Mouse (Mus musculus) cerebellum, postnatal 25 days (tissue): ENCODE measurements at regions not wholly inside any gene's neighbourhood (a gene's known extent, or its start where the extent isn't known, plus 50 kb on each side); places are given as distances from the start of the nearest gene placed in this dataset.

ENCODE experiments used
- DNase-seq, 2 experiments: peaks; one replicate each; pipeline ENCODE4 v3.0.0; 2021; ENCODE audit warnings: mixed read lengths in 2 of 2

DNA sequence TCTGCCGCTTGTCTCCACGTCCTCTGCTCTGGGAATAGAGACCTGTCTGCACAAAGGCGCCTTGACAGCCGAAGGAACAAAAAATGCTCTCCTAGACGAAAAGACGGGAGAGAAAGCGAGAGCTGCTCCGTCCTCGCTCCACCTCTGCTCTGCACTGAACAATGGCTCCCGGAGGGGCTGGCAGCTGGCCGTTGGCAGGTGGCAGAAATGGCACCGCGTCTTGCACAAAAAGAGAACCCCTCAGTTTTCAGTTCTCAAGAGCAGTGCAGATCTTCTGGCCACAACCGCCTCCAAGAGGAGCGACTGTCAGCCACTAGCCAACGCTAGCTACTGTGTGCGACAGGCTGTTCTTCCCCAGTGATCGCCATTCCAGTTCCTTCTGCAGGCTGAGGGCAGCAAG is 385.0 kb upstream of the Rora start:
- peak; percentile 33 to 37 for DNase-seq

- peak in 1 of 2 experiments; percentile 4 for DNase-seq
Measured at GRCm38 (mm10) chr9:68302232-68302925, 351.2 kb upstream of the Rora start.

DNA sequence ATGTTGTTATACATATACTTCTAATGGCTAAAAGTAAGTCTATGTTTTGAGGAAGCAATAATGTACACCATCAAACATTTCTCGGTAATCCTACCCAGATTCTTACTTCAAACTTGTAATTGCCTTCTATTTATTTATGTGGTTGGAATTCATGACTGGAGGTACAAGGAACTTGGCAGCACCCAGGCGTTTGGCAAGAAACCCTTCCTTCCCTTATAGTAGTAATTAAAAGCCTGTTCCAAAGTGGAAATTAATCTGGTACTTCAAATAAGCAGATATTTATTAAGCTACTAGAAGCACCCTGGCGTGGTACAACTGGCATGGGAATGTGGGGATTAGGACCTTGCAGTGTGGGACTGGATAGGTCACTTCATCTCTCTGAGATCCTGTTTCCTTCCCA is 322.9 kb upstream of the Rora start:
- DNase-seq = no peak

DNA sequence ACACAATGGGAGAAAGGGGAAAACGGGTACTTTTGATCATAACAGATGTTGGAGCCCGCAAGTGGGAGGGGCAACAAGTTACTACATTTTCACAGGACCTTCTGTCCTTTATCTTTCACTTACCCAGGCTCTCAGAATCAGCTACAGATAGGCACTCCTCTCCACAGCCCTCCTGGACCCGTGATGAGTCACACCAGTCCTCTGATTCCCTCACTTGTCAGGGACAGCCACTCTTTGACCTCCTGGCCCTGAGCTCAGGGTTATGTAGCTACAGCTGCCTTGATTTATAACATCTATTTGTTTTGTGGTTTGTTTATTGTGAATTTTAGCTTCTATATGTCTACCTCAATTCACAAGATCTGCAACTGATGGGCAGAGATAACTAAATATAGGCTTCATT is 312.7 kb upstream of the Rora start:
- DNase-seq = no peak

DNA sequence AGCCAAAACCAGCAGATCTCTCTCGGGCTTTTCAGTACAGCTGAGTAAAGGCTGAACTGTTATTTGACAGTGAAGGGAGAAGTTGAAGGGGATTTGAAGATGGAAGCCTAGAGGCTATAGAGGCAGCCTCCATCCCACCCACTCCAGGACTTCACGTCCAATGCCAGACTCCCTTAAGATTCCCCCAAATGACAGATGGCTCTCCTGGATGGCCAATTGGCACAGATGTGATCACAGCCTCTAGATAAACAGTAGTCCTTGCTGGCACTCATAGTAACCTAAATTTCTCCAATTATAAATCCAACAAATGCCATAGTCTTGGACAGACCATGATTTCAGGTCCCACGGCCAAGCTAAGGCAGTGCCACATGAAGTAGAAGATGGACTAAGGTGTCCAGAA is 312.1 kb upstream of the Rora start:
- peak; percentile 14 to 22 for DNase-seq

DNA sequence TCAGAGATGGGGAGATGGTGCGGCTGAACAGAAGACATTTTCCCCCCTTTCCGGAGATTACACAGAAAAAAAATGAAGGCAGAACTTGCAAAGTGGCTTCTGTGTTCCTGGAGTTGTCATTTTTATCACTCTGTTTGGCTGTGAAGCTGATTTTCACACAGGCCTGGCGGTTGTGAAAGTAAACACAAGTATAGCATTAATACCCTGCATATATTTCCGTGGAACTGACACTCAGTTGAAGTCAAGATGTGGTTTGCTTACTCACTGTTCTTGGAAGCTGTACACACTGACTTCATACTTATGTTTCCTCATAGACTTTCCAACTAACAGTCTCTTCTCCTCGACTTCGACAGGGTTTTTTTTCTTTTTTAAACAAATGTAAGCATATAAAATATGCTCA is 306.2 kb upstream of the Rora start:
- DNase-seq = no peak

GRCm38 (mm10) chr9:68351466-68351865 is 302.1 kb upstream of the Rora start:
- DNase-seq = no peak

- DNase-seq = peak in 1 of 2 experiments; percentile 20
Measured at GRCm38 (mm10) chr9:68354470-68354869, 299.1 kb upstream of the Rora start.

DNA sequence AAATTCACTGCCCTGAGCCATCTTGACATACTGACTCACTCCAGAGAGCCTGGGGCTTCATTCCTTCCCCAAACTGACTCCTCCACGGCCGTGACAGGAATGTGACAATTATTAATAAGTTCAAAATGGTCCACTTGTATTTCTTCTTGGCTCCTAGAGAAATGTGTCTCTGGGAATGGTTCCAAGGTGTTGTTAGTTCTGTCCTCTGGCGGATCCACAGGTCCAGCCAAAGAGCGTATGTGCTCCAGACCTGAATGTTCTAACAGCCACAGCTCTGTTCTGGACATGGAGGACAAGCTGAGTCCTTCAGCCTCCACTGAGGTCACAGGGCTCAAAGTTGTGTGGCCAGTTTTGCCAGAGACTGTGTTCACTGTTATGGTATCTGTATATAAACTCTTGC is 297.5 kb upstream of the Rora start:
- no peak for DNase-seq

GRCm38 (mm10) chr9:68357231-68357630 is 296.4 kb upstream of the Rora start:
- peak; percentile 49 to 65 for DNase-seq

DNA sequence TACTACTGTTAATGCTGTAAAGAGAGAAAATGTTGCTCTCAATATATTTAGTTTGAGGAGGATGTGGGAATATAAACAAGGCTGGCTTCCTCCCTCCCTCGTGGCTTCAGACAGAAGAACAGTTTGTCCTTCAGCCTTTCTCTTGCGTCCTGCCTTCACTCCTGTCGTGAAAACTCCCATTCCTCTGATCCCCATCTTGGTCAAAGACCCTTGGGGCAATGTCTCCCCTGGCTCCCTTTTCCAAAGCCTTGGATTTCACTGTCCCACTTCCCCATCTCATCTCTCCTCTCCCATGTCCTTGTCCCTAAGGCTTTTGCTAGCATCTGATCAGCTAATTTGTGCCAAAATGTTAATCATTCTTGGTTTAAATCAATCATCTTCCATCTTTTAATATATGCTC is 286.6 kb upstream of the Rora start:
- no peak for DNase-seq

DNA sequence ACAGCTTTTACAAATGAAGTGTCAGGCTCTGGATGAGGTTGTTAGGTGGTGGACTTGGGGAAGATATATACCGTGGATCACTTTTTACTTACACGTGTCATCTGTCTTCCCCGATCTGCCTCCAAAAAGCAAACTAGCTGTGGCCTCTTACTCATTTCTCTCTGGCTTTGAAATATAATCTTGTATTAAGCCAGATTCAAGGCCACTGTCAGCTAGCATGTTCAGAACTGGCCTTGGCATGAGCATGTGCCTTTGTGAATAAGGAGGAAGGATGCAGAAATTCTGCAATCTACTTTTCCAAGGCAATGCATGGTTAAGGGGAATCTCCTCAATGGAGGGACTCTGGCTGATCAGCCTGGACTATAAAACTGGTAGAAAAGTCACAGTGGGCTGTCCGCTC is 286.0 kb upstream of the Rora start:
- DNase-seq = no peak

GRCm38 (mm10) chr9:68372726-68373125 is 280.9 kb upstream of the Rora start:
- DNase-seq = peak; percentile 26 to 50

- no peak for DNase-seq
Measured at GRCm38 (mm10) chr9:68376222-68376621, 277.4 kb upstream of the Rora start.

GRCm38 (mm10) chr9:68381871-68382270 is 271.7 kb upstream of the Rora start:
- no peak for DNase-seq

- peak; percentile 76 to 82 for DNase-seq
Measured at GRCm38 (mm10) chr9:68400930-68401329, 252.7 kb upstream of the Rora start.

- peak in 1 of 2 experiments; percentile 15 for DNase-seq
Measured at GRCm38 (mm10) chr9:68402176-68402845, 251.3 kb upstream of the Rora start.

DNA sequence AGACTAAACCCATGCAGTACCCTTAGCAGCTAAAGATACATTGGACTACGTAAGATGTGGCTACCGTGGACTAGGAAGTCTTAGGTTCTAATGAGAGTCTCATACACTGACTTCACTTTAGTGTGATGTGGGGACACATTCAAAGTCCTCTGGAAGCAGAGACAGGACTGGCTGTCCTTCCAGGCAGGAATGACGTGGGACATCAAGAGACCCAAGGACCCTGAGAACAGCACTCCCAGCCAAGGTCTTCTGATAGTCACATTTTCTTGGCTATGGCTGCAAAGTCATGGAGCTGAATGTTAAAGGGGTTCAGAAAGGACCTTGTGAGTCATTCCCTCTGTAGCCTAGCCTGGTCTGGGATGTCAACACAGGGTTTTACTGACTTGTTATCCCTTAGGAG is 250.6 kb upstream of the Rora start:
- no peak for DNase-seq

DNA sequence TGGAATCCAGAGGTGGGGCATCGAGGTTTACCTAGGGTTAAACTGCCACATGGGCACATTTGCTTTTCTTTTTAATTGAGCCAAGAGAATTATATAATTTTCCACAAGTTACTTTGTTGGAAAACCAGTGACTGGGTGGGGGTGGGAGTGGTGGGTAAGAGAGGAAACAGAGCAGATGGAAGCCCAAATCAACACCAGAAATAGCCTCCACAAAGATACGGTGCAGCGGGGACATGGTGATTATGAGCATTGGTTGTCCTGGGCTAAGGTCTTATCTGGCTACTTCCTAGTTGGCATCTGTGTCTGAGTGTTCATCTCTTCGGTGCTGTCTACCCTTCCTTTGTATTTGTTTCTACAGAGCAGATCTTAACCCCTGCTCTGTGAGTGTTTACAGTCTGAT is 250.1 kb upstream of the Rora start:
- DNase-seq = no peak

DNA sequence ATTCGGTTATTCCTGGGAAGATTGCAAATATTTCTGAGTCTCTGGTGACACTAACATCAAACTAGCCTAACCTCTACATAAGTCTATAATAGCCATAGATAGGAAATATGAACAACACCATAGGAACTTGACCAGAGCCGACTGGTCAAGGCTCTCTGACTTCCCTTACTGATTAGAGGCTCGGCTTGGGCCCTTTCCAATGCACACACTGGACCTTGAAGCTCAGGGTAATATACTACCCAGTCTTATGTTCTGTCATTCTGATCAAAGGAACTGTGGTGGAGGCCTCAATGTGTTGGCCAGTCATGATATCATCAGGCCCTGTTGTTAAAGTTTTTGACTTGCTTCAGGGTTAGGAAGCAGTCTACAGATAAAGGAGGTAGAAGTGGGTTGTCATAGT is 243.8 kb upstream of the Rora start:
- no peak for DNase-seq

GRCm38 (mm10) chr9:68426286-68426685 is 227.3 kb upstream of the Rora start:
- DNase-seq = no peak

- DNase-seq = no peak
Measured at GRCm38 (mm10) chr9:68462755-68463154, 190.8 kb upstream of the Rora start.

DNA sequence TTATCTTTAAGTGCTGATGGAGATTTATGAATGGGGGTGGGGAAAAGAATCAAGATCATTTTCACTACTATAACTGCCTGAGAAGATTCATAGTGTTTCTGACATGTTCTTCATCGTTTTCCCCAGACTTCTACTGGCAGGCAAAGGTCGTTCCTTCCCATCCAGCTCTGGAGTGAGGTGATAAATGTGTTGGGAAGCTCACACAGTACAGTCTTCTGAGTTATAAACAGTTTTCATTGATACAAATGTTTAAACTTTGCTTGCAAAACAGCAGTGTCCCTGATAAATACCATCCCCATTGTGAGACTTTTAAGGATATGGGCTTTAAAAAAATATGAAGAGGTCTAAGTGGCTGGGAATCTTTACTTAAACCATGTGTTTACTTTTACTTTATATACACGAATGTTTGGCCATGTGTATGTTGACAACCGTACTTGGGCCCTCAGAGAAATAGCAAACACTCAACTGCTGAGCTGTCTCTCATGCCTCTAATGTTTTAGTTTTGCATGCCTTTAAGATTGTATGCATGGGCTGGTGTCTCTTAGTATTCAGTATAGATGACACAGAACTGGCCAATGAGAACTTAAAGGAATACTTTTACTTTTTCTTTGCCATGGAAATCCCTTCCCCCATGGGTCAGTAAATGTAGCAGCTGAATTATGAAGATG is 189.8 kb upstream of the Rora start:
- DNase-seq = no peak

GRCm38 (mm10) chr9:68466671-68467070 is 186.9 kb upstream of the Rora start:
- DNase-seq = no peak
